Mouse (Mus musculus) retina, postnatal 7 days (tissue): ENCODE results near the gene Afg3l1.
"Not testable (repeated sequence)": the region's sequence is repeated elsewhere in the genome, so short reads cannot be mapped to it uniquely, and the experiment has no call there.

Experiments
- DNase-seq: peaks from one replicate; pipeline ENCODE4 v3.0.0-alpha.2; 2012; ENCODE audit warnings: low read depth, low spot score

Gene Afg3l1

DNA sequence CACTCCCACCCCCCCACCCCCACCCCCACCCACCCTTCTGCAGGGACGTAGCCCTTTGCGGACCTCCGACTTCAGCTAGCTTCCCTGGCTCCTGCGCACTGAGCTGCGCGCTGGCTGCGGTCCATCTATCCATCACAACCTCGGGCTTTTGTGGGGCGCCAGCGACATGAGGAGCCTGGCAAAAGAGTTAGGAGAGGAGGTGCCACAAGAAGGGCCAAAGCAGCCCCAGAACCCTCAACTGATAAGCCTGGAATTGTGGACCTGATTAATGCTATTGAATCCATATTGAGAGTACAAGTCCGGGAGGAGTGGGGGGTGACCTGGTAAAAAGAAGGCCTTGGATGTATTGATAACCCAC lies 37.8 kb downstream of the Afg3l1 start:
- peak; percentile 24 for DNase-seq

DNA sequence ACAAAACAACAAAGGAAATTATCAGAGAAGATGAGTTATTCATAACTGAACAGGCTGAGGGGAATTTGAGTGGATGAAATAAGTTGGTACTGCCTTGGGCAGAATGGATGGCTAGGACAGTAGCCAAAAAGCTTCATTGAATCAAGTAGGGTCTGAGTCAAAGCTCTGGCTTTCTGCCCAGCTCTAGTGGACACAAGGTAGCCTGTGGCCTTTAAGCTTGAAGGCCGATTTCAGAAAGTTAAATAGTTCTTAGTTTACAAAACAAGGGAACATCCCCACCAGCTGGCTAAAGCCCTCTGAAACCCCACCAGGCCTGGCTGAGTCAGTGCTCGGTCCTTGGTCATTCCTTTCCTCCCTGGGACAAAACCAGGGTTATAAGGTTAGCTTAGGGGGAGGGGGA lies 38.9 kb downstream of the Afg3l1 start:
- DNase-seq: no peak

DNA sequence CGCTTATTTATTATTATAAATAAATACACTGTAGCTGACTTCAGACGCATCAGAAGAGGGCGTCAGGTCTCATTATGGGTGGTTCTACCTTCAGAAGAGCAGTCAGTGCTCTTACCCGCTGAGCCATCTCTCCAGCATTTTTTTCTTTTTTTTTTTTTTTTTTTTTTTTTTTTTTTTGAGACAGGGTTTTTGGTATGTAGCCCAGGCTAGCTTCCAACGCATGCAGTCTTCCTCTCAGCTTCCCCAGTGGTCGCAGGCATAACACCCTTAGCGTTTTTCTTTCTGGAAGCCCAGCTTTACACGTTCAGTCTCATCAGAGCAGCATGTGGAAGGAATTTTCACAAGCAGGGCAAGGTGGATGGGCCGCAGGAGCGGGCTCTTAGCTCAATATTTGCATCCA lies 40.5 kb downstream of the Afg3l1 start:
- DNase-seq: no peak

DNA sequence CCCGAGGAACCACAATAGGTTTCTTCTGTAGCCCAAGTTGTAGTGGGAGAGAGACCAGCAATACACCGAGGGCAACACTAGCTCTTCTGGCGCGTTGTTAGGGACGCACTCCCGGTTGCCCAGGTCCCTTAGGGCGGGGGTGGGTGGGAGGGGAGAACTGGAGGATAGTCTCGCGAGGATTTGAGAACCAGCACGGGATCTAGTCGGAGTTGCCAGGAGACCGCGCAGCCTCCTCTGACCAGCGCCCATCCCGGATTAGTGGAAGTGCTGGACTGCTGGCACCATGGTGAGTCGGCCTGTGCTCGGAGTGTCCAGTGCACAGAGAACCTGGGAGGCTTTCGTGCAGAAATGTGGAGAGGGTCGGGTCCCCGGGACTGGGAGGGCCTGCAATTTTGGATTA lies 41.0 kb downstream of the Afg3l1 start, which contains the start of gene Gas8:
Gas8 (plus strand) TSS at position 168 of the 400 bp plus-strand sequence.
- DNase-seq: peak; percentile 91

- DNase-seq: not testable (repeated sequence)
Observed at GRCm38 (mm10) chr8:123520048-123520447, 42.3 kb downstream of the Afg3l1 start.

DNA sequence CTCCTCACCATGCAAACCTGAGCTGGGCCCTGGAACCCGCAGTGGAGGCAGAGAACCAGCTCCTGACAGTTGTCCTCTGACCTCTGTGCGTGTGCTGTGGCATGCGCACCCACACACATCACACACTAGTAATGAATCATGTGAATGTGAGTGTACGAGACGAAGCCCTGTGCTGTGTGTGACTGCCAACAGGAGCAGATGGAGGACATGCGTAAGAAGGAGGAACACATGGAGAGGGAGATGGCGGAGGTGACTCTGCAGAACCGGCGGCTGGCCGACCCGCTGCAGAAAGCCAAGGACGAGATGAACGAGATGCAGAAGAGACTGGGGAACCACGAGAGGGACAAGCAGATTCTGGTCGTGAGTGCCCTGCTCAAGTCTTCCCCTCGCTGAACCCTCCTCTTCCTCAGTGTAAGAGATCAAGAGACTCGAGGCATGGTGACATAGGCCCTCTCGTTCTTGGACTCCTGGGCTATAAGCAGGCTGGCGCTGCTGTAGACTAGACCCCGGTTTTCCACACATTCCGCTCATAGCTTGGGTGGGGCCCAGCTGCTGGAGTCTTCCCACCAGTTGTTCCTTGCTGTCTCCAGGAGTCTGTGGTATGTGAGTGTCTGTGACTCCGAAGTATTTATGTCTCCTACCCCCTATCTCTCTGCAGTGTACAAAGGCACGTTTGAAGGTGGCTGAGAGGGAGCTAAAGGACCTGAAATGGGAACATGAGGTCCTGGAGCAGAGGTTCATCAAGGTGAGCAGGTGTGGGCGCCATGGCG lies 50.2 kb downstream of the Afg3l1 start:
- no peak for DNase-seq

- no peak for DNase-seq
Observed at GRCm38 (mm10) chr8:123536242-123536989, 58.7 kb downstream of the Afg3l1 start.

DNA sequence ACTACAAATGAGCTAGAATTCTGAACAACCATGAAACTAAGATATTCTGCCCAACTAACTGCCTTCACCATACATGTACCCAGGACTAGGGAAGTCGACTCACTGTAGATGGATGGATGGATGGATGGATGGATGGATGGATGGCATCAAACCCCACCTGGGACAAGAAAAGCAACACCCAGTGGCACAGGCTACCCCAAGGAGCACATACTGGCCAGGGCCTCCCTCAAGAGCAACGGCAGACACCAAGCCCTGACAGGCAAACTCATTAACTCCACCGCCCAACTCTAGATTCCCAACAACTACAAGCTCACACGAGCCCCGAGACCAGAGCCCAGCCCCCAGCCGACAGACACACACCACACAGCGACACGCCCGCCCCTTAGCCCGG lies 59.3 kb downstream of the Afg3l1 start:
- DNase-seq: no peak

DNA sequence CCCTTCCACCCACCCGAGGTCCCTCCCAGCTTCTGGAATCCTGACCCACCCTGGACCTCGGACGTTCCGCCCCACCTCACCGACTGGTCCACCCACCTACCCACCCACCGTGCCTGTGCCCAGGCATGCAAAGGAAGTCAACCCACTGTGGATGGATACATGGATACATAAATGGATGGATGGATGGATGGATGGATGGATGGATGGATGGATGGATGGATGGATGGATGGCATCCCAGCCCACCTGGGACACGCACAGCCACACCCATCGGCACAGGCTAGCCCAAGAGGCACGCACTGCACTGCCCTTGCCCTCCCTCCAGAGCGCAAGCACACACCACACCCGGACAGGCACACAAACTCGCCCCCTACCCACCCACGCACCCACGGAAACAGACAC lies 59.9 kb downstream of the Afg3l1 start:
- not testable (repeated sequence) for DNase-seq
